Mouse (Mus musculus) hindbrain, embryonic 14.5 days (tissue): ENCODE results near the gene Usp19. TPM values are rescaled to one million over a fixed set of nuclear protein-coding genes. Genes with fewer than 3 reads are reported as not detected.

Source experiments
- ATAC-seq: fragments of 200-750 bp; cut with Nextera tagmentation; 2 replicates; pipeline ENCODE4 v1.8.0; 2017; ENCODE audit warnings: moderate number of reproducible peaks, mild to moderate bottlenecking, moderate TSS enrichment, moderate library complexity; ENCODE audit not compliant: low FRiP score
- DNase-seq: peaks from one replicate; pipeline ENCODE4 v3.0.0-alpha.2; 2015; ENCODE audit warnings: low spot score
- H3K27ac ChIP-seq: fragments of 300-500 bp; sonication (generic); 2 replicates; pipeline ENCODE4 v1.5.1; 2014; ENCODE audit warnings: mild to moderate bottlenecking, moderate library complexity
- H3K27me3 ChIP-seq: fragments of 300-500 bp; sonication (generic); 2 replicates; pipeline ENCODE4 v1.6.1; 2014; ENCODE audit warnings: mild to moderate bottlenecking, low read length, mixed read lengths; ENCODE audit not compliant: control insufficient read depth, insufficient read depth
- H3K36me3 ChIP-seq: fragments of 300-500 bp; sonication (generic); replicated peaks from 2 replicates; pipeline ENCODE4 v1.6.1; 2014; ENCODE audit not compliant: control insufficient read depth, insufficient read depth
- H3K4me1 ChIP-seq: fragments of 300-500 bp; sonication (generic); replicated peaks from 2 replicates; pipeline ENCODE4 v1.6.1; 2014; ENCODE audit warnings: antibody characterized with exemption, low read length, mixed read lengths; ENCODE audit not compliant: control insufficient read depth, insufficient read depth
- H3K4me2 ChIP-seq: fragments of 300-500 bp; sonication (generic); replicated peaks from 2 replicates; pipeline ENCODE4 v1.6.1; 2014; ENCODE audit warnings: mild to moderate bottlenecking, moderate library complexity
- H3K4me3 ChIP-seq: fragments of 300-500 bp; sonication (generic); replicated peaks from 2 replicates; pipeline ENCODE4 v1.5.1; 2014; ENCODE audit warnings: mild to moderate bottlenecking, low read length
- H3K9ac ChIP-seq: fragments of 300-500 bp; sonication (generic); 2 replicates; pipeline ENCODE4 v1.6.1; 2014
- H3K9me3 ChIP-seq: fragments of 300-500 bp; sonication (generic); 2 replicates; pipeline ENCODE4 v1.6.1; 2016; ENCODE audit warnings: low read length; ENCODE audit not compliant: control insufficient read depth
- WGBS: fragments of 180-500 bp; shearing (Covaris S2); extraction: QIAGEN DNeasy Blood & Tissue Kit; methylation state at CpG from one replicate; pipeline ENCODE4 v1.1.7; 2014; 5-methylcytosine and 5-hydroxymethylcytosine counted together
- polyA plus RNA-seq: library from polyadenylated mRNA; unstranded; fragments of >200 nt; fragmentation: Nextera tagmentation; extraction: Ambion mirVana; gene quantifications from 2 replicates; pipeline ENCODE4 v1.2.1, GENCODE M21; 2014

Gene Usp19
- polyA plus RNA-seq, 1 experiment from 2014 or later = 69.7 TPM

DNA sequence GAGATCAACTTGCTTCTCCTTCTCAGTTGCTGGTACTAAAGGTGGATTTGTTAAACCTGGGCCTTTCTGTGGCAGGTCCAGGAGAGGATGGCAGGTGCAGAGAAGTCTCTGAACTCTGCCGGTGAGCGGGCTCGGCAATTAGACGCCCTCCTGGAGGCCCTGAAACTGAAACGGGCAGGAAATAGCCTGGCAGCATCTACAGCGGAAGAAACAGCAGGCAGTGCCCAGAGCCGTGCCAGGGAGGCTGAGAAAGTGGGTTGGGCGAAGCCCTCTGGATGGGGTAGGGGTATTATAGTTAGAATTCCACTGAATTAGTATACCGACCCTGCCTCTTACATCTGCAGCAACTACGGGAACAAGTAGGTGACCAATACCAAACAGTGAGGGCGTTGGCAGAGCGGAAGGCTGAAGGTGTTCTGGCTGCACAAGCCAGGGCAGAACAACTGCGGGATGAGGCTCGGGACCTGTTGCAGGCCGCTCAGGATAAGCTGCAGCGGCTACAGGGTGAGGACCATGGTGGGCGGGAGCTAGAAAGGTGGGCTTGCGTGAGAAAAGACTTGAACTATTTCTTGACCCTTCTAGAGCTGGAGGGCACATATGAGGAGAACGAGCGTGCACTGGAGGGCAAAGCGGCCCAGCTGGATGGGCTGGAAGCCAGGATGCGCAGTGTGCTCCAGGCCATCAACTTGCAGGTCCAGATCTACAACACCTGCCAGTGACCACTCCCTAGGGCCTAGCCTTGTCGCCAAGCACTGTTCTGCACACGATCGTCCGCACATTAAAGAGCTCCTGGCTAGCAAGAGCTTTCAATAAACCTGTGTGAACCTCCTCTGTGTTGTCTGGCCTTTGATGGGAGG lies 472 bp upstream of the Usp19 start:
- WGBS = 66% methylated on average over 26 of the region's 26 CpGs

DNA sequence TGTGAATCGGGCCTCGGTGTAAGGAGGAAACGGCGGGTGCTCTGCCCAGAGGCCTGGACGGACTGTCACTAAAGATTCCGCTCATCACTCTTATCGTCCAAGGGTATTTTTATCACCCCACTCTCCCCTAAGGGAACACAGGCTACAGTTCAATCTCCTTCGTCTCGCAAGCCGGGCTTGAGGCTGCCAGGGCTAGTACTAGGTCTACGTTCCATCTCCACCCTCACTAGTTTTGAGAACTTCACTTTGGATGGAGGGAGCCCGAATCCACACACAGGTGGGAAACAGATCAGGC lies 831 bp downstream of the Usp19 start:
- 13% methylated on average over 12 of the region's 12 CpGs for WGBS
- ATAC-seq (no peak), DNase-seq (no peak)
- Histone ChIP-seq H3K4me2 (peak overlapping the region; percentile 93), H3K4me1 (peaks cover 22% of the 10 kb centered on the region), H3K27ac (peak overlapping the region; percentile 98), H3K9me3 (no peaks in the 10 kb centered on the region), H3K9ac (peak overlapping the region; percentile 90), H3K4me3 (peak overlapping the region; percentile 95), H3K36me3 (peaks cover 44% of the 10 kb centered on the region), H3K27me3 (no peaks in the 10 kb centered on the region)

More for the DNA sequence above, 472 bp upstream of the Usp19 start:
- ATAC-seq (peak; percentile 24), DNase-seq (no peak)
- Histone ChIP-seq H3K27me3 (no peaks in the 10 kb centered on the region), H3K4me1 (peaks cover 22% of the 10 kb centered on the region), H3K9ac (peak overlapping the region; percentile 90), H3K4me2 (peak overlapping the region; percentile 93), H3K27ac (peak overlapping the region; percentile 98), H3K4me3 (peak overlapping the region; percentile 95), H3K9me3 (no peaks in the 10 kb centered on the region), H3K36me3 (peaks cover 38% of the 10 kb centered on the region)

DNA sequence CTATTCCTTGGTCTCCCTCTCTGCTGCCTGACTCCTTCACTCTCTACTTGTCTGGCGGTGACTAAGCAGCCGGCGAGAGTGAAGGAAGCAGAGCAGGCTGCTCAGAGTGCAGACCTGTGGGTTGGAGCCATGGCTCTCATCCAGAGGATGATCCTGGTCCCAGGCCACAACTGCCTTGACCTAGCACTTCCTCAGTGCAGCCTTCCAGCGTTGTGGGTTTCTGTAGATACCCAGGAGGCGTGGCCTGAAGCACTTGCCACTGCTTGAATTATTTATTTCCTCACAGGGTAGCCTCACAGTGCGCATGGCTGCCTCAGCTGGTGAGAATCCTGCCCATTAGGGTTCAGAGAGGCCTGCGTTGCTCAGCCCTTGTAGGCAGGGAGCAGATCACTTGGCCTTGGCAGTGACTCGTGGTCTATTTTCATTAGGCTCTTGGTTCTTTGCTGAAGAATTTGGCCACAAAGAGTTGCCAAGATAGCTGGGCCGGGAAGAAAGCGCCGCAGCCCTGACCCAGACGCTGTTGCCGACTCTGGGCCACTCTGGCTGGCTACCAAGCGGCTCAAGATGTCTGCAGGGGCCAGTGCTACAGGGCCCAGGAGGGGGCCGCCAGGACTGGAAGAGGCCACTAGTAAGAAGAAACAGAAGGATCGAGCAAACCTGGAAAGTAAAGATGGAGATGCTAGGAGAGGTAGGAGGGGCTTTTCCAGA lies 1.8 kb downstream of the Usp19 start:
- DNase-seq = no peak
- no peaks in the 10 kb centered on the region for H3K27me3 ChIP-seq
- no peak for ATAC-seq
- H3K27ac ChIP-seq = no peak overlapping the region
- H3K4me1 ChIP-seq = peaks cover 22% of the 10 kb centered on the region
- WGBS = 86% methylated on average over 16 of the region's 16 CpGs
- H3K9me3 ChIP-seq = no peaks in the 10 kb centered on the region
- H3K9ac ChIP-seq = 0 out of 2 replicates have a peak overlapping the region, but pooled peaks have one; percentile 90
- H3K36me3 ChIP-seq = peaks cover 54% of the 10 kb centered on the region
- H3K4me2 ChIP-seq = peak overlapping the region; percentile 93
- peak overlapping the region; percentile 95 for H3K4me3 ChIP-seq

DNA sequence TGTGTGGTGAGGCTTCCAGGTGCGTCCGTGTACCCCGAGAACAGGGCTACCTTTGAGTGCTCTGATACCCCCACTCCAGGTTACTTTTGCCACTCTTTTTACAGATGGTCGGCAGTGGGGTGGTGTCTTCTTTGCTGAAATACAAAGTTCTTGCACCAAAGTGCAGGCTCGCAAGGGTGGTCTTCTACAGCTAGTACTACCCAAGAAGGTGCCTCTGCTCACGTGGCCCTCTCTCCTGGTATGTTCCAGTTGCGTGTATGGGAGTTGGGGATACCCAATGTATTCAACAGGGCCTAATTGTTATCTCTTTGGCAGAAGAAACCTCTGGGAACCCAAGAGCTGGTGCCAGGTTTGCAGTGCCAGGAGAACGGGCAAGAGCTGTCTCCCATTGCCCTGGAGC lies 2.8 kb downstream of the Usp19 start:
- Histone ChIP-seq H3K27me3 (no peaks in the 10 kb centered on the region), H3K36me3 (peaks cover 64% of the 10 kb centered on the region), H3K9me3 (no peaks in the 10 kb centered on the region), H3K27ac (no peak overlapping the region), H3K4me2 (no peak overlapping the region), H3K4me1 (peaks cover 22% of the 10 kb centered on the region), H3K9ac (no peak overlapping the region), H3K4me3 (no peak overlapping the region)
- ATAC-seq (no peak), DNase-seq (no peak)
- WGBS = 97% methylated on average over 8 of the region's 8 CpGs

DNA sequence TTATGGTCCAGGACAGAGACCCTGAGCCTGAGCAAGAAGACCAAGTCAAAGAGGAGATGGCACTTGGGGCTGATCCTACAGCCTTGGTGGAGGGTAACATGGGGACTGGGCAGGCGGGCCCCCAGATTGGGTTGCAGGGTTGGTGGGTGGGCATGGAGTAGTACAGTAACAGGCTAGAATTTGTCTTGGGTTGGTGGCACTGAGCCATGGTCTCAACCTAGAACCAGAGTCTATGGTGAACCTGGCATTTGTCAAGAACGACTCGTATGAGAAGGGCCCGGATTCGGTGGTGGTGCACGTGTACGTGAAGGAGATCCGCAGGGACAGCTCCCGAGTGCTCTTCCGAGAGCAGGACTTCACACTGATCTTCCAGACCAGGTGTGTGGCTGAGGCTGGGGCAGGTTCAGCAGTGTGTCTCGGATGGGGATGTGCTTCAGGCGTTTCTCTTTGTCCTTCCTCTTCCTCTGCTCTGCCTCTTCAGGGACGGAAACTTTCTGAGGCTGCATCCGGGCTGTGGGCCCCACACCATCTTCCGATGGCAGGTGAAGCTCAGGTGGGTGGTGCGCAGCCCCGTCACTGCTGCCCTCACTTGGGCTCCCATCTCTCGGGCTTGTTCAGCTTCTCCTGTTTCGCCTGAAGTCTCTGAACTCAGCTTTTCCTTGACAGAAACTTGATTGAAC lies 3.9 kb downstream of the Usp19 start:
- 96% methylated on average over 19 of the region's 19 CpGs for WGBS
- ATAC-seq = no peak

DNA sequence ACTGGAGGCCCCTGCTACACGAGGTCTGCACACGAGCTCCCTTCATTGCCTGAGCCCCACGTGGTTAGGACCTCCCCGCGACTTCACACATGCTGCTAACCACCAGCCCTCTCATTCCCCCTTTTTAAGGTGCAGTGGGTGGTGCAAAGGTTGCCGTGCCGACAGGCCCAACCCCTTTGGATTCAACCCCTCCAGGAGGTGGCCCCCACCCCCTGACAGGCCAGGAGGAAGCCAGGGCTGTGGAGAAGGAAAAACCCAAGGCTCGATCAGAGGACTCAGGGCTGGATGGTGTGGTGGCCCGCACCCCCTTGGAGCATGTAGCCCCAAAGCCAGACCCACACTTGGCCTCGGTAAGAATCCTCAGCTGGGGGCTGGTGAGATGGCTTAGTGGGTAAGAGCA lies 4.5 kb downstream of the Usp19 start:
- ATAC-seq (no peak), DNase-seq (no peak)
- H3K36me3 ChIP-seq = peaks cover 81% of the 10 kb centered on the region
- H3K9ac ChIP-seq = no peak overlapping the region
- H3K4me1 ChIP-seq = peaks cover 19% of the 10 kb centered on the region
- H3K27ac ChIP-seq = no peak overlapping the region
- H3K4me3 ChIP-seq = no peak overlapping the region
- no peaks in the 10 kb centered on the region for H3K9me3 ChIP-seq
- H3K27me3 ChIP-seq = no peaks in the 10 kb centered on the region
- H3K4me2 ChIP-seq = no peak overlapping the region
- WGBS = 89% methylated on average over 10 of the region's 10 CpGs

More for the DNA sequence above, 3.9 kb downstream of the Usp19 start:
- Histone ChIP-seq H3K4me2 (no peak overlapping the region), H3K36me3 (peaks cover 75% of the 10 kb centered on the region), H3K4me3 (no peak overlapping the region), H3K4me1 (peaks cover 22% of the 10 kb centered on the region), H3K27ac (no peak overlapping the region), H3K27me3 (no peaks in the 10 kb centered on the region), H3K9me3 (no peaks in the 10 kb centered on the region), H3K9ac (no peak overlapping the region)
- no peak for DNase-seq

DNA sequence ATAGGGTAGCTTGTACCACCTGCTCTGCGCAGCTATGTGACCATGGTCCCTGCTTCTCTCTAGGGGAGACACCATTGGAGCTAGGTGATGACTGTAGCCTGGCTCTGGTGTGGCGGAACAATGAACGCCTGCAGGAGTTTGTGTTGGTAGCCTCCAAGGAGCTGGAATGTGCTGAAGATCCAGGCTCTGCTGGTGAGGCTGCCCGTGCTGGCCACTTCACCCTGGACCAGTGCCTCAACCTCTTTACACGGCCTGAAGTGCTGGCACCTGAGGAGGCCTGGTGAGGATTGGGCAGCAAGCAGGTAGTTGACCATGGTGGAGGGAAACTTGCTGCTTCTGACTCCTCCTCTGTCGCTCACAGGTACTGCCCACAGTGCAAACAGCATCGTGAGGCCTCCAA lies 8.8 kb downstream of the Usp19 start:
- no peak overlapping the region for H3K27ac ChIP-seq
- WGBS = 95% methylated on average over 7 of the region's 7 CpGs
- no peaks in the 10 kb centered on the region for H3K4me1 ChIP-seq
- no peak for DNase-seq
- no peak overlapping the region for H3K9ac ChIP-seq
- H3K9me3 ChIP-seq = no peaks in the 10 kb centered on the region
- no peaks in the 10 kb centered on the region for H3K27me3 ChIP-seq
- no peak overlapping the region for H3K4me3 ChIP-seq
- no peak overlapping the region for H3K4me2 ChIP-seq
- no peak for ATAC-seq
- H3K36me3 ChIP-seq = peaks cover 94% of the 10 kb centered on the region

DNA sequence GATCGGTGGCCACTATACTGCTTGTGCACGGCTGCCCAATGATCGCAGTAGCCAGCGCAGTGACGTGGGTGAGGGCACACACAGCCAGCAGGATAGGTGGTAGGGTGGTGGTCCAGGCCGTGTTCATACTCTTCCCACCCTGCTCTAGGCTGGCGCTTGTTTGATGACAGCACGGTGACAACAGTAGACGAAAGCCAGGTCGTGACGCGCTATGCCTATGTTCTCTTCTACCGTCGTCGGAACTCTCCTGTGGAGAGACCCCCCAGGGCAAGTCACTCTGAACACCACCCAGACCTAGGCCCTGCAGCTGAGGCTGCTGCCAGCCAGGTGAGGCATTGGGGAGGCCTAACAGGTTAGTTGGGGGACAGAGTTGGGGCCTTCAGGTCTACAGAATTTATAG lies 9.5 kb downstream of the Usp19 start:
- ATAC-seq (no peak), DNase-seq (no peak)
- Histone ChIP-seq H3K9ac (no peak overlapping the region), H3K36me3 (peaks cover 87% of the 10 kb centered on the region), H3K4me1 (no peaks in the 10 kb centered on the region), H3K27me3 (no peaks in the 10 kb centered on the region), H3K27ac (no peak overlapping the region), H3K4me3 (no peak overlapping the region), H3K9me3 (no peaks in the 10 kb centered on the region), H3K4me2 (no peak overlapping the region)
- WGBS = 96% methylated on average over 15 of the region's 15 CpGs

DNA sequence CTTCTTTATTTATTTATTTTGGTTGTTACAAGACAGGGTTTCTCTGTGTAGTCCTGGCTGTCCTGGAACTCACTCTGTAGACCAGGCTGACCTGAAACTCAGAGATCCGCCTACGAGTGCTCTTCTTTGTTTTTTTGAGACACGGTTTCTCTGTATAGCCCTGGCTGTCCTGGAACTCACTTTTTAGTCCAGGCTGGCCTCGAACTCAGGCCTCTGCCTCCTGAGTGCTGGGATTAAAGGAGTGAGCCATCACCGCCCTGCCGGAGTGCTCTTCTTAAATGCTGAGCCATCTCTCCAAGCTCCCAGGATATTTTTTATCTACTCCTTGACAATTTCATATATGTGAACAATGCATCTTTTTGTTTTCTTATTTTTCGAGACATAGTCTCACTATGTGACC lies 16.5 kb downstream of the Usp19 start:
- DNase-seq = no peak
- no peak overlapping the region for H3K9ac ChIP-seq
- ATAC-seq = no peak
- H3K9me3 ChIP-seq = no peaks in the 10 kb centered on the region
- H3K4me3 ChIP-seq = no peak overlapping the region; the same call in 1 of the 2 replicates
- peaks cover 41% of the 10 kb centered on the region for H3K36me3 ChIP-seq
- H3K27ac ChIP-seq = no peak overlapping the region; the same call in 1 of the 2 replicates
- 90% methylated on average over 7 of the region's 7 CpGs for WGBS
- H3K4me2 ChIP-seq = peak overlapping the region; percentile 96
- H3K27me3 ChIP-seq = no peaks in the 10 kb centered on the region
- peaks cover 13% of the 10 kb centered on the region for H3K4me1 ChIP-seq
